Mouse (Mus musculus) liver, postnatal 0 days (tissue): ENCODE measurements around the gene Pcyt1a.

Experiments used
- CTCF ChIP-seq: sonication (generic); IDR thresholded peaks from 2 replicates; pipeline ENCODE4 v1.5.1; 2016; ENCODE audit warnings: antibody characterized with exemption, low read depth
- EP300 ChIP-seq: IDR thresholded peaks from 2 replicates; pipeline ENCODE4 v1.6.1; 2016; ENCODE audit warnings: antibody characterized with exemption, low read depth, mild to moderate bottlenecking

DNA sequence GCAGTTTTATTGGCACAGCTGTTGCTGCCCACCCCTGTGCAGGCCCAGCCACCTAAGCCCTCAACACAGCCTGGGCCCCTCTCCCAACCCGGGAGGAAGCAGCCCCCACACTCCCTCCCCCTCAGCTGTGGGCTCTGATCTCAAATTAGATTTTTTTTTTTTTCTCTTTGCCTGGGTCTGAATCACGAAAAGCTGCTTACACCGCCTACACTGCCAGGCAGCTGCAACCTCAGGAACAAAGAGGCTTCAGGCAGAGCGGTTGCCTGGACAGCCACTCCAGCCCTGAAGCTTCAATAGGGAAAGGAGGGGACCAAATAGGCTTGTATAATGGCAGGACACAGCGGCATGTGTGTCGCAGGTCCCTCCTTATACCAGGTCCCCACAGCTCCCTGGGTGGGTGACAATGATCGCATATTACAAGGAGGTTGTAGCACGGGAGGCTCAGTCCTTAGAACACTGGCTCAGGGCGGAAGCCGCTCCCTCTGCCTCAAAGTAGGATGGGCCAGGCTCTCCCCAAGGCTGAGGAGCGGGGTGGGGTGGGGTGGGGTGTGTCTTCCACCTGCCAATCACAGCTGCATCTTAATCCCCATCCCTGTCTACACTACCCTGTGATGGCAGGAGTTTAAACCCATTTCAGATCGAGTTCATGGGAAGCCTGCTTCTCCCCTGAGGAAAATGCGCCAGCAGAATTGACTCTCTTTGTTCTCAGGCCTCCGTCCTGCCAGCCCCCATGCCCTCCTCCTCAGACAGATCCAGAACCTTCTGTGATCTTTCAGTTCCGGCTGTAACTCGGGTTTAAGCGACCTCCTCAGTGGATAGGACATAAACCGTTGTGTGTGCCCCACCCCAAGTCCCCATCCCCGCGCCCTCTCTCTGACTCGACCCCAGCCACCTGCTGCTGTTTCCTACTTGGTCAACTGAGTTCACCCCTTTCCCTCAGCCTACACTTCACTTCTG lies 85.6 kb downstream of the Pcyt1a start:
- TF ChIP-seq CTCF (no peak), EP300 (no peak)
